Mouse (Mus musculus) liver, embryonic 14.5 days (tissue): ENCODE data around the gene Cmah.

ENCODE experiments used
- CTCF ChIP-seq: IDR thresholded peaks from 2 replicates; pipeline ENCODE4 v1.5.1; 2016; ENCODE audit warnings: antibody characterized with exemption, low read depth, control low read depth
- EP300 ChIP-seq: IDR thresholded peaks from 2 replicates; pipeline ENCODE4 v1.6.1; 2016; ENCODE audit warnings: antibody characterized with exemption, low read depth

- TF ChIP-seq CTCF, result no peak
- no peak for TF ChIP-seq EP300
Measured at GRCm38 (mm10) chr13:24477564-24477963, 150.4 kb downstream of the Cmah start.
